Mouse (Mus musculus) mammary gland, adult 2 months (tissue): ENCODE results near the gene Vmn1r221. TPM values are rescaled to one million over a fixed set of nuclear protein-coding genes. Genes with fewer than 3 reads are reported as not detected.

ENCODE experiments used
- polyA plus RNA-seq: library from polyadenylated mRNA; depleted of rRNA; stranded (reverse); fragments of >200 nt; gene quantifications from 2 replicates; pipeline ENCODE4 v1.2.3, GENCODE M21; 2012; ENCODE audit warnings: low replicate concordance; rRNA removed

The Vmn1r221 gene
- polyA plus RNA-seq = not detected in 2 replicates

DNA sequence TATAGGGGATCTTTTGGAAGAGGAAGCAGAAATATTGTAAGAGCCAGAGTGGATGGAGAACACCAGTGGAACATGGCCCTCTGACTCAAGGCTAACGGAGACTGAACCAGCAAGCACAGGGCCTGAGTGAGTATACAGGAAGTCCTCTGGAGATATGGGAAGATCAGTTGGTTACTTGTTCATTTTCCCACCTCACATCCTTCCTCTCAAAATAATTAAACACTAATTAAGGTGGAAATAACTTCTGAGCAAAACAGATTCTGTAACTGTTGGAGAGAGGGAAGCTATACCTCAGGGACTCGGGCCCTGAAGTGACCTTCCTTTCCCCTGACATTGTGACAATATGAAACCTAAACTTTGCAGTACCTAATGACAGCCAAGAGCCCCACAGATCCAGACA lies at the start of gene Vmn1r221:
Gene Vmn1r221 (plus strand): TSS at position 301 of the 400 bp plus-strand sequence.

DNA sequence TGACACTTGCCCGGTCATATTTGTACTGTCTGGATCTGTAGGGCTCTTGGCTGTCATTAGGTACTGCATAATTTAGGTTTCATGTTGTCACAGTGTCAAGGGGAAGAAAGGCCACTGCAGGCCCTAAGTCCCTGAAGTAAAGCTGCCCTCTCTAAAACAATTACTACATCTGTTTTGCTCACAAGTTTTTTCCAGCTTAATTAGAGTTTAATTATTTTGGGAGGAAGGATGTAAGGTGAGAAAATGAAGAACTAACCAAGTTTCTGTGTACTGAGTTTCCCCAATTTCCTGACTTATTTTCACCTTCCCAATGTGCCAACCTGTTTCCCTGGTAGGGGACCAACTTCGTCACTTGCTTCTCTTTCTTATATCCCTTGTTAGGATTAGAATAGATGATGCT lies 26.1 kb upstream of the Vmn1r221 start, which contains the start of gene Vmn1r220:
Gene Vmn1r220 (minus strand): TSS at position 101 of the 400 bp plus-strand sequence.

DNA sequence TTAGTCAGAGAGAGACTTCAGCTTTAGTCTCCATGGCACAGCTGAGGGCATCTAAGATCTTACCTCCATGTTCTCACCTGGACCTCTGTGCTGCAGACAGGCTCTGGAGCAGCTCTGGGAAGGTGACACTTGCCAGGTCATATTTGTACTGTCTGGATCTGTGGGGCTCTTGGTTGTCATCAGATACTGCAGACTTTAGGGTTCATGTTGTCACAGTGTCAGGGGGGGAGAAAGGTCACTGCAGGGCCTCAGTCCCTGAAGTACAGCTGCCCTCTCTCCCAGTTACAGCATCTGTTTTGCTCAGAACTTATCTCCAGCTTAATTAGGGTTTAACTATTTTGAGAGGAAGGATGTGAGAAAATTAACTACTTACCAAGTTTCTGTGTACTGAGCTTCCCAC lies 21.9 kb downstream of the Vmn1r221 start, which contains the start of gene Vmn1r222:
Gene Vmn1r222 (minus strand): TSS at position 101 of the 400 bp plus-strand sequence.

DNA sequence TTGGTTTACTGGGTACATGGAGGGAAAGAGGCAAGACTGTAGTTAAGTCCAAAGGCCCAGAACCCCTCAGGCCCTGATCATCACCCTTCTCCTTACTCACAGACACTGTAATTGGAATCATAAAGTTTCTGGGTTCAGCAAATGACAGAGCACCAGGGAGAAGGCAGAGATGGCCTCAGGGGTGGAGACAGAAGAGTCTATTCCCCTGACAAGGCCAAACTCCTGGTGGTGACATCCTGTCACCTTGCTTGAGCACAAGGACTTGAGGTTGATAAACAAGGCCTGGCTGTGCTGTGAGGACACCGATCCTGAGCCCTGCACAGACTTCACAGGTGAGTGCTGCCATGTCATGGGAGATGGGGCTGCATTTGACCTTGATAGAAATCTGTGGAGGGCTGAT lies 32.9 kb downstream of the Vmn1r221 start, which contains the start of gene Vmn1r223:
Gene Vmn1r223 (plus strand): TSS at position 301 of the 400 bp plus-strand sequence.

Other genes with a start within 250 kb of the Vmn1r221 start
- gene Vmn1r213, start 206.5 kb upstream of the Vmn1r221 start, polyA plus RNA-seq = not detected in 2 replicates
- not detected in 2 replicates for gene Vmn1r214, start 183.7 kb upstream of the Vmn1r221 start, polyA plus RNA-seq
- not detected in 2 replicates for gene Vmn1r215, start 146.1 kb upstream of the Vmn1r221 start, polyA plus RNA-seq
- not detected in 2 replicates for gene Vmn1r217, start 95.9 kb upstream of the Vmn1r221 start, polyA plus RNA-seq
- not detected in 2 replicates for gene Vmn1r218, start 81.0 kb upstream of the Vmn1r221 start, polyA plus RNA-seq
- not detected in 2 replicates for gene Vmn1r219, start 54.8 kb upstream of the Vmn1r221 start, polyA plus RNA-seq
- gene Vmn1r220, start 26.2 kb upstream of the Vmn1r221 start, polyA plus RNA-seq = not detected in 2 replicates
- not detected in 2 replicates for gene Vmn1r222, start 21.8 kb downstream of the Vmn1r221 start, polyA plus RNA-seq
- not detected in 2 replicates for gene Vmn1r223, start 33.0 kb downstream of the Vmn1r221 start, polyA plus RNA-seq
- 0.82 and 2.2 TPM in 2 replicates for gene Zfp322a, start 155.1 kb downstream of the Vmn1r221 start, polyA plus RNA-seq
- gene Abt1, start 209.7 kb downstream of the Vmn1r221 start, polyA plus RNA-seq = 1.8 and 2.7 TPM in 2 replicates